Mouse (Mus musculus) adrenal gland, postnatal 36 days (tissue): ENCODE data around the gene F10. TPM values are rescaled to one million over a fixed set of nuclear protein-coding genes. Genes with fewer than 3 reads are reported as not detected.

Experiments
- DNase-seq, 2 experiments: peaks; one replicate each; pipeline ENCODE4 v3.0.0; 2021; ENCODE audit warnings: mixed read lengths in 1 of 2
- long read RNA-seq, 2 experiments: library from polyadenylated mRNA; stranded (forward); transcript quantifications; one replicate each; pipeline ENCODE4 v2.0.0; 2021; ENCODE audit warnings: borderline sequencing depth in 2 of 2
- total RNA-seq, 2 experiments: library from RNA; stranded (reverse); gene quantifications; 2 replicates each; pipeline ENCODE4 v1.2.3; 2021

The F10 gene
- under 1 TPM; 0.53 to 0.86 TPM for total RNA-seq
- long read RNA-seq, experiment 1, partial matches to known transcripts = 3 of 4 reads
- long read RNA-seq, experiment 1, other reads (novel, unspliced or antisense) = 1 of 4 reads
- long read RNA-seq, experiment 2, partial matches to known transcripts = 1 of 1 reads
- long read RNA-seq, experiment 2, other reads (novel, unspliced or antisense) = 0 of 1 reads

GRCm38 (mm10) chr8:13037015-13037414 lies at the start of gene F10:
Gene F10, plus strand, starts transcription at chr8:13037308.
- no peak for DNase-seq

GRCm38 (mm10) chr8:12987571-12987970 lies 49.5 kb upstream of the F10 start:
- no peak for DNase-seq

GRCm38 (mm10) chr8:12988722-12989430 lies 48.2 kb upstream of the F10 start:
- DNase-seq = no peak

GRCm38 (mm10) chr8:12991411-12991810 lies 45.7 kb upstream of the F10 start:
- DNase-seq = no peak

GRCm38 (mm10) chr8:12994468-12994867 lies 42.6 kb upstream of the F10 start:
- no peak for DNase-seq

- DNase-seq = peak; percentile 50 to 54
Measured at GRCm38 (mm10) chr8:12995481-12995880, 41.6 kb upstream of the F10 start.

- DNase-seq = no peak
Measured at GRCm38 (mm10) chr8:12996831-12997275, 40.3 kb upstream of the F10 start.

GRCm38 (mm10) chr8:12998331-12998730 lies 38.8 kb upstream of the F10 start:
- no peak for DNase-seq

- DNase-seq = no peak
Measured at GRCm38 (mm10) chr8:12999793-13000192, 37.3 kb upstream of the F10 start.

GRCm38 (mm10) chr8:13007458-13007857 lies 29.6 kb upstream of the F10 start:
- no peak for DNase-seq

- DNase-seq = no peak
Measured at GRCm38 (mm10) chr8:13010313-13010712, 26.8 kb upstream of the F10 start.

GRCm38 (mm10) chr8:13019560-13019959 lies 17.5 kb upstream of the F10 start:
- DNase-seq = no peak

GRCm38 (mm10) chr8:13021830-13022229 lies 15.3 kb upstream of the F10 start:
- no peak for DNase-seq

- DNase-seq = peak; percentile 13 to 46
Measured at GRCm38 (mm10) chr8:13025487-13026224, 11.5 kb upstream of the F10 start, which contains the start of gene F7. Gene F7, plus strand, starts transcription at chr8:13026034.

GRCm38 (mm10) chr8:13027615-13028014 lies 9.5 kb upstream of the F10 start:
- no peak for DNase-seq

- DNase-seq = no peak
Measured at GRCm38 (mm10) chr8:13028482-13028881, 8.6 kb upstream of the F10 start.

GRCm38 (mm10) chr8:13036346-13036812 lies 729 bp upstream of the F10 start:
- DNase-seq = no peak

- peak in 1 of 2 experiments; percentile 31 for DNase-seq
Measured at GRCm38 (mm10) chr8:13037569-13037968, 461 bp downstream of the F10 start.

- DNase-seq = no peak
Measured at GRCm38 (mm10) chr8:13039054-13039453, 1.9 kb downstream of the F10 start.

- DNase-seq = no peak
Measured at GRCm38 (mm10) chr8:13041459-13041858, 4.4 kb downstream of the F10 start.

- DNase-seq = no peak
Measured at GRCm38 (mm10) chr8:13047652-13048051, 10.5 kb downstream of the F10 start.

- DNase-seq = no peak
Measured at GRCm38 (mm10) chr8:13050550-13050949, 13.4 kb downstream of the F10 start.

GRCm38 (mm10) chr8:13057351-13057750 lies 20.2 kb downstream of the F10 start:
- no peak for DNase-seq
